Mouse (Mus musculus): ENCODE measurements around the gene Pgm2l1.

GRCm38 (mm10) chr7:100272369-100272768 is 45.2 kb downstream of the Pgm2l1 start:
- TF ChIP-seq TAL1 (IDR thresholded peaks at IDR 0.05; ENCODE audit: low read length) (no peak), GATA1 (IDR thresholded peaks at IDR 0.05; ENCODE audit: low read length) (no peak)

Measured in erythroblast, embryonic 14.5 days (primary cell).